Mouse (Mus musculus) hindbrain, embryonic 14.5 days (tissue): ENCODE data around the gene Chaf1a. TPM values are rescaled to one million over a fixed set of nuclear protein-coding genes. Genes with fewer than 3 reads are reported as not detected.

Experiments used
- ATAC-seq: fragments of 200-750 bp; cut with Nextera tagmentation; 2 replicates; pipeline ENCODE4 v1.8.0; 2017; ENCODE audit warnings: moderate number of reproducible peaks, mild to moderate bottlenecking, moderate TSS enrichment, moderate library complexity; ENCODE audit not compliant: low FRiP score
- DNase-seq: peaks from one replicate; pipeline ENCODE4 v3.0.0-alpha.2; 2015; ENCODE audit warnings: low spot score
- H3K27ac ChIP-seq: fragments of 300-500 bp; sonication (generic); 2 replicates; pipeline ENCODE4 v1.5.1; 2014; ENCODE audit warnings: mild to moderate bottlenecking, moderate library complexity
- H3K27me3 ChIP-seq: fragments of 300-500 bp; sonication (generic); 2 replicates; pipeline ENCODE4 v1.6.1; 2014; ENCODE audit warnings: mild to moderate bottlenecking, low read length, mixed read lengths; ENCODE audit not compliant: control insufficient read depth, insufficient read depth
- H3K36me3 ChIP-seq: fragments of 300-500 bp; sonication (generic); replicated peaks from 2 replicates; pipeline ENCODE4 v1.6.1; 2014; ENCODE audit not compliant: control insufficient read depth, insufficient read depth
- H3K4me1 ChIP-seq: fragments of 300-500 bp; sonication (generic); replicated peaks from 2 replicates; pipeline ENCODE4 v1.6.1; 2014; ENCODE audit warnings: antibody characterized with exemption, low read length, mixed read lengths; ENCODE audit not compliant: control insufficient read depth, insufficient read depth
- H3K4me2 ChIP-seq: fragments of 300-500 bp; sonication (generic); replicated peaks from 2 replicates; pipeline ENCODE4 v1.6.1; 2014; ENCODE audit warnings: mild to moderate bottlenecking, moderate library complexity
- H3K4me3 ChIP-seq: fragments of 300-500 bp; sonication (generic); replicated peaks from 2 replicates; pipeline ENCODE4 v1.5.1; 2014; ENCODE audit warnings: mild to moderate bottlenecking, low read length
- H3K9ac ChIP-seq: fragments of 300-500 bp; sonication (generic); 2 replicates; pipeline ENCODE4 v1.6.1; 2014
- H3K9me3 ChIP-seq: fragments of 300-500 bp; sonication (generic); 2 replicates; pipeline ENCODE4 v1.6.1; 2016; ENCODE audit warnings: low read length; ENCODE audit not compliant: control insufficient read depth
- WGBS: fragments of 180-500 bp; shearing (Covaris S2); extraction: QIAGEN DNeasy Blood & Tissue Kit; methylation state at CpG from one replicate; pipeline ENCODE4 v1.1.7; 2014; 5-methylcytosine and 5-hydroxymethylcytosine counted together
- polyA plus RNA-seq: library from polyadenylated mRNA; unstranded; fragments of >200 nt; fragmentation: Nextera tagmentation; extraction: Ambion mirVana; gene quantifications from 2 replicates; pipeline ENCODE4 v1.2.1, GENCODE M21; 2014

Chaf1a gene
- polyA plus RNA-seq, 1 experiment from 2014 or later = 3.1 TPM

GRCm38 (mm10) chr17:56107736-56108135 is 67.5 kb downstream of the Chaf1a start:
- H3K4me3 ChIP-seq = no peak overlapping the region
- H3K27ac ChIP-seq = no peak overlapping the region
- no peak for ATAC-seq
- no peak overlapping the region for H3K9ac ChIP-seq
- peaks cover 12% of the 10 kb centered on the region for H3K36me3 ChIP-seq
- H3K4me1 ChIP-seq = no peaks in the 10 kb centered on the region; the same call in 1 of the 2 replicates
- H3K27me3 ChIP-seq = no peaks in the 10 kb centered on the region
- no peaks in the 10 kb centered on the region for H3K9me3 ChIP-seq
- WGBS = 88% methylated on average over 2 of the region's 2 CpGs
- H3K4me2 ChIP-seq = no peak overlapping the region
- DNase-seq = no peak

- ATAC-seq (no peak), DNase-seq (no peak)
- Histone ChIP-seq H3K36me3 (0 out of 2 replicates have a peak, but pooled peaks cover 5% of the 10 kb centered on the region), H3K4me1 (no peaks in the 10 kb centered on the region; the same call in 1 of the 2 replicates), H3K4me3 (no peak overlapping the region), H3K27ac (no peak overlapping the region), H3K9me3 (no peaks in the 10 kb centered on the region), H3K27me3 (no peaks in the 10 kb centered on the region), H3K9ac (no peak overlapping the region), H3K4me2 (no peak overlapping the region)
- WGBS = 88% methylated on average over 6 of the region's 6 CpGs
Observed at GRCm38 (mm10) chr17:56108334-56109044, 68.2 kb downstream of the Chaf1a start.

- Histone ChIP-seq H3K27me3 (no peaks in the 10 kb centered on the region), H3K4me2 (no peak within 1 kb of the TSS), H3K4me3 (no peak within 1 kb of the TSS), H3K9ac (no peak within 1 kb of the TSS), H3K9me3 (no peaks in the 10 kb centered on the region), H3K4me1 (no peaks in the 10 kb centered on the region; the same call in 1 of the 2 replicates), H3K27ac (no peak within 1 kb of the TSS), H3K36me3 (no peaks in the 10 kb centered on the region)
- DNase-seq (no peak), ATAC-seq (no peak)
- 63% methylated on average over 10 of the region's 10 CpGs for WGBS
Observed at GRCm38 (mm10) chr17:56109219-56110051, 69.2 kb downstream of the Chaf1a start, which contains the start of gene Plin4. Gene Plin4, minus strand, starts transcription at chr17:56109803.

- Histone ChIP-seq H3K4me3 (no peak overlapping the region), H3K27me3 (no peaks in the 10 kb centered on the region), H3K9me3 (no peaks in the 10 kb centered on the region), H3K9ac (no peak overlapping the region), H3K4me1 (no peaks in the 10 kb centered on the region; the same call in 1 of the 2 replicates), H3K27ac (no peak overlapping the region), H3K4me2 (no peak overlapping the region), H3K36me3 (no peaks in the 10 kb centered on the region)
- 66% methylated on average over 4 of the region's 4 CpGs for WGBS
- DNase-seq (no peak), ATAC-seq (no peak)
Observed at GRCm38 (mm10) chr17:56110571-56110970, 70.3 kb downstream of the Chaf1a start.

- ATAC-seq = no peak
- H3K9ac ChIP-seq = no peak overlapping the region
- no peaks in the 10 kb centered on the region; the same call in 1 of the 2 replicates for H3K4me1 ChIP-seq
- no peak for DNase-seq
- H3K27me3 ChIP-seq = no peaks in the 10 kb centered on the region
- no peaks in the 10 kb centered on the region for H3K36me3 ChIP-seq
- no peaks in the 10 kb centered on the region for H3K9me3 ChIP-seq
- no peak overlapping the region for H3K27ac ChIP-seq
- WGBS = 47% methylated on average over 1 of the region's 1 CpGs
- no peak overlapping the region for H3K4me3 ChIP-seq
- no peak overlapping the region for H3K4me2 ChIP-seq
Observed at GRCm38 (mm10) chr17:56111021-56111420, 70.8 kb downstream of the Chaf1a start.

- no peak overlapping the region for H3K9ac ChIP-seq
- H3K27ac ChIP-seq = no peak overlapping the region
- no peak overlapping the region for H3K4me2 ChIP-seq
- no peaks in the 10 kb centered on the region; the same call in 1 of the 2 replicates for H3K4me1 ChIP-seq
- 45% methylated on average over 5 of the region's 5 CpGs for WGBS
- ATAC-seq = 0 out of 2 replicates have a peak, but pooled peaks have one; percentile 19
- H3K27me3 ChIP-seq = peaks cover 7% of the 10 kb centered on the region
- DNase-seq = peak; percentile 76
- no peaks in the 10 kb centered on the region for H3K36me3 ChIP-seq
- H3K4me3 ChIP-seq = no peak overlapping the region
- H3K9me3 ChIP-seq = no peaks in the 10 kb centered on the region
Observed at GRCm38 (mm10) chr17:56111864-56112263, 71.6 kb downstream of the Chaf1a start.

GRCm38 (mm10) chr17:56112743-56113142 is 72.5 kb downstream of the Chaf1a start:
- Histone ChIP-seq H3K4me1 (no peaks in the 10 kb centered on the region; the same call in 1 of the 2 replicates), H3K27ac (no peak overlapping the region), H3K9ac (no peak overlapping the region), H3K9me3 (no peaks in the 10 kb centered on the region), H3K36me3 (no peaks in the 10 kb centered on the region), H3K4me3 (no peak overlapping the region), H3K4me2 (no peak overlapping the region), H3K27me3 (peaks cover 10% of the 10 kb centered on the region)
- ATAC-seq (no peak), DNase-seq (no peak)
- WGBS = 64% methylated on average over 3 of the region's 3 CpGs

- no peak for DNase-seq
Observed at GRCm38 (mm10) chr17:56116193-56116592, 76.0 kb downstream of the Chaf1a start.

GRCm38 (mm10) chr17:56117251-56117710 is 77.0 kb downstream of the Chaf1a start, which contains the start of gene Plin5:
Gene Plin5, minus strand, starts transcription at chr17:56117596.
- ATAC-seq (peak; percentile 28; the same call in 1 of the 2 replicates), DNase-seq (no peak)
- peaks cover 54% of the 10 kb centered on the region for H3K27me3 ChIP-seq
- 2% methylated on average over 27 of the region's 27 CpGs for whole genome bisulfite sequencing
- no peaks in the 10 kb centered on the region; the same call in none of the 2 replicates for H3K4me1 ChIP-seq
- peak within 1 kb of the TSS; percentile 18 for H3K4me3 ChIP-seq
- H3K9me3 ChIP-seq = peaks cover 5% of the 10 kb centered on the region
- H3K4me2 ChIP-seq = peak within 1 kb of the TSS; percentile 44
- no peak within 1 kb of the TSS for H3K9ac ChIP-seq
- no peaks in the 10 kb centered on the region for H3K36me3 ChIP-seq
- no peak within 1 kb of the TSS for H3K27ac ChIP-seq

More at GRCm38 (mm10) chr17:56116193-56116592, 76.0 kb downstream of the Chaf1a start:
- Histone ChIP-seq H3K27ac (no peak overlapping the region), H3K4me1 (no peaks in the 10 kb centered on the region; the same call in none of the 2 replicates), H3K9me3 (no peaks in the 10 kb centered on the region), H3K27me3 (peaks cover 43% of the 10 kb centered on the region), H3K36me3 (no peaks in the 10 kb centered on the region), H3K9ac (no peak overlapping the region), H3K4me3 (no peak overlapping the region), H3K4me2 (no peak overlapping the region)
- ATAC-seq = no peak
- WGBS = 79% methylated on average over 10 of the region's 10 CpGs
